Mouse (Mus musculus) macrophage (primary cell): ENCODE data around the gene Pdia3. TPM values are rescaled to one million over a fixed set of nuclear protein-coding genes. Genes with fewer than 3 reads are reported as not detected.
A peak's percentile ranks its signal among the peaks of the same experiment; 100 is the strongest.

Experiments
- H3K27ac ChIP-seq: fragments of 350-480 bp; formaldehyde crosslinking; 2 replicates; pipeline ENCODE4 v1.9.0; 2021
- H3K36me3 ChIP-seq: fragments of 350-480 bp; formaldehyde crosslinking; 2 replicates; pipeline ENCODE4 v1.9.0; 2021; ENCODE audit errors: inconsistent target
- H3K4me3 ChIP-seq: fragments of 350-480 bp; formaldehyde crosslinking; 2 replicates; pipeline ENCODE4 v1.9.0; 2021; ENCODE audit errors: inconsistent target
- H3K79me2 ChIP-seq: fragments of 350-480 bp; formaldehyde crosslinking; 2 replicates; pipeline ENCODE4 v1.9.0; 2021; ENCODE audit errors: inconsistent target
- WGBS: methylation state at CpG from one replicate; pipeline ENCODE4 v1.1.7; 2026; ENCODE audit warnings: inconsistent platforms; ENCODE audit not compliant: missing documents; 5-methylcytosine and 5-hydroxymethylcytosine counted together
- polyA plus RNA-seq: library from polyadenylated mRNA; stranded (reverse); fragments of 250-400 nt; gene quantifications from 3 replicates; pipeline ENCODE4 v1.2.4, GENCODE M21; 2018; ENCODE audit warnings: inconsistent platforms

Gene Pdia3
- polyA plus RNA-seq, 1 experiment from 2014 or later = 654 TPM

GRCm38 (mm10) chr2:121418476-121418875, 4.9 kb downstream of the Pdia3 start:
- peaks cover 96% of the 10 kb centered on the region for H3K79me2 ChIP-seq
- 91% methylated on average over 3 of the region's 3 CpGs for WGBS
- no peak overlapping the region for H3K4me3 ChIP-seq
- H3K27ac ChIP-seq = no peak overlapping the region
- peaks cover 31% of the 10 kb centered on the region for H3K36me3 ChIP-seq

DNA sequence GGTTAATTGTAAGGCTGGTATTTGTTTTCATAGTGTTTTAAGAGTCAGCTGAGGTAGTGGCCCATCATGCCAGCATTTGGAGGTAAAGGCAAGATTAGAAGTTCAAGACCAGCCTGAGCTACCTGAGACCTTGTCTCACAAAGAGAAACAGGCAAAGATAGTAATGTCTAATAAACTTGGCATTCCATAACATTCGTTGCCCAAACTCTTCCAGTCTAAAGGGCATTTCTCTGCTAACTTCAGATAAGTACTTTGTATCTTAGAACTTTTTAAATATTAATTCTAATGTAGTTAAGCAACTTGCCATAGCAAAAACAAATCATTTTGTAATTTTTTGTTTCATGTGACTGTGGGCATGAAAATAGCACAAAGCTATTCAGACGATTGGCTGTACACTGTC, 9.6 kb downstream of the Pdia3 start:
- Histone ChIP-seq H3K36me3 (peaks cover 47% of the 10 kb centered on the region), H3K27ac (no peak overlapping the region), H3K79me2 (peaks cover 100% of the 10 kb centered on the region), H3K4me3 (no peak overlapping the region)
- WGBS = 88% methylated on average over 2 of the region's 2 CpGs

DNA sequence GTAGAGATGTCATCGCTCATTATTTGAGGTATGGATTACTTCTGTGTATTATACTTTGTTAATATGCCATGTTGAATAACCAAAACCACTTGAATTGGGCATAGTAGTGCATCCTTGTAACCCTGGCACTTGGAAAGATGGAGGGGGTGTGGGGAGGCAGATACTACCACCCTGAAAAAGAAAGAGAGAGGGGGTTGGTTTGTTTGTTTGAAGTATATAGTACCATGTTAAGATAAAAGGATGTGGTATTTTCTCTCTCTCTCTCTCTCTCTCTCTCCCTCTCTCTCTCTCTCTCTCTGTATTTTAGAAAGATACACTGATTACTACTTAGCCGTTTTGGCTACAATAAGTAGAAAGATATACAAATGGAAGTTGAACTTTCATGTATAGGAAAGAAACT, 12.3 kb downstream of the Pdia3 start:
- WGBS = 100% methylated on average over 1 of the region's 2 CpGs
- Histone ChIP-seq H3K79me2 (peaks cover 97% of the 10 kb centered on the region), H3K36me3 (peaks cover 67% of the 10 kb centered on the region)

GRCm38 (mm10) chr2:121434854-121435253, 21.3 kb downstream of the Pdia3 start:
- H3K79me2 ChIP-seq = peaks cover 8% of the 10 kb centered on the region; the same call in 1 of the 2 replicates
- peaks cover 59% of the 10 kb centered on the region for H3K36me3 ChIP-seq
- H3K27ac ChIP-seq = no peak overlapping the region
- WGBS = 100% methylated on average over 1 of the region's 1 CpGs
- H3K4me3 ChIP-seq = no peak overlapping the region

More for the DNA sequence above, 12.3 kb downstream of the Pdia3 start:
- Histone ChIP-seq H3K27ac (no peak overlapping the region), H3K4me3 (no peak overlapping the region)

- 91% methylated on average over 4 of the region's 4 CpGs for WGBS
- no peaks in the 10 kb centered on the region for H3K79me2 ChIP-seq
- no peak overlapping the region for H3K4me3 ChIP-seq
- no peak overlapping the region for H3K27ac ChIP-seq
- peaks cover 12% of the 10 kb centered on the region; the same call in 1 of the 2 replicates for H3K36me3 ChIP-seq
These were observed 26.2 kb downstream of the Pdia3 start for GRCm38 (mm10) chr2:121439746-121440145.

DNA sequence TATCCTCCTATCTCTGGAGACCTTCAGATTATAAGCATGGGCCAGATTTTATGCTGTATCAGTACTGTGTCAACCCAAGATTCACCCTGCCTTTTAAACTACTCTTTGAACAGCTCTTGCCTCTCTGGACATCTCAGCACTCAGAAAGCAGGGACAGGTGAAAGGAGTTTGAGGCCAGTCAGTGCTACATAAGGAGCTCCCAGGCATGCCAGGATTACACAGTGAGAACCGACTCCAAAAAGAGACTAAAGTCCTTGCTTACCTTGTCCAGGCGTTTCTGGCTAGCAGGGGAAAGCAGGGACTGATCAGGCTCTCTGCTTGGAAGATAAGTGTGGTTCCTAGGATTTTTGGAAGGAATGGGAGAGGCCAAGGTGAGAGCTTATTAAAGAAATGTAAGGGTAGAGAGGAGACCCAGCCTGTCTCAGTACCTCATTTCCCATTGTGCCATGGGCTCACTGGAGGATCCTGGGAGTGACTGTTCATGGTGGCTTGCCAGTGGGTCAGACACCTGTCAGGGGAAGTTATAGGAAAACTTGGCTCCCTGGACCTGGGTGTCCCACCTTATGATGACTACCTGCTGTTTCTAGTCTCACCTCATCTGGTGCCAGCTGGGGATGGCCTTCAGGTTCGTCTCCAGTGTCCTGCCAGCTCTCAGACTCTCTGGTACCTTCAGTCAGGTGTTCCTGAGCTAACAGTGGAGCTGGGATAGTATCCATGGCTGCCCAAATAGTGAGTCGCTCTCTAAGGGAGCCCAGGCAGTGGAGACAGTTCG, 27.4 kb downstream of the Pdia3 start:
- Histone ChIP-seq H3K79me2 (no peaks in the 10 kb centered on the region), H3K27ac (no peak overlapping the region), H3K4me3 (no peak overlapping the region), H3K36me3 (peaks cover 2% of the 10 kb centered on the region; the same call in 1 of the 2 replicates)
- 80% methylated on average over 5 of the region's 5 CpGs for WGBS

- Histone ChIP-seq H3K79me2 (no peaks in the 10 kb centered on the region), H3K27ac (no peak overlapping the region), H3K36me3 (no peaks in the 10 kb centered on the region), H3K4me3 (peak overlapping the region; percentile 35)
- 37% methylated on average over 11 of the region's 11 CpGs for WGBS
These were observed 28.2 kb downstream of the Pdia3 start for GRCm38 (mm10) chr2:121441800-121442199.

GRCm38 (mm10) chr2:121442259-121443067, 28.9 kb downstream of the Pdia3 start:
- H3K36me3 ChIP-seq = no peaks in the 10 kb centered on the region
- H3K79me2 ChIP-seq = no peaks in the 10 kb centered on the region
- no peak overlapping the region for H3K27ac ChIP-seq
- 4% methylated on average over 30 of the region's 30 CpGs for WGBS
- peak overlapping the region; percentile 35 for H3K4me3 ChIP-seq

- Histone ChIP-seq H3K36me3 (no peaks in the 10 kb centered on the region), H3K27ac (no peak overlapping the region), H3K79me2 (no peaks in the 10 kb centered on the region), H3K4me3 (peak overlapping the region; percentile 35)
- WGBS = 20% methylated on average over 6 of the region's 8 CpGs
These were observed 29.4 kb downstream of the Pdia3 start for GRCm38 (mm10) chr2:121443068-121443349.

DNA sequence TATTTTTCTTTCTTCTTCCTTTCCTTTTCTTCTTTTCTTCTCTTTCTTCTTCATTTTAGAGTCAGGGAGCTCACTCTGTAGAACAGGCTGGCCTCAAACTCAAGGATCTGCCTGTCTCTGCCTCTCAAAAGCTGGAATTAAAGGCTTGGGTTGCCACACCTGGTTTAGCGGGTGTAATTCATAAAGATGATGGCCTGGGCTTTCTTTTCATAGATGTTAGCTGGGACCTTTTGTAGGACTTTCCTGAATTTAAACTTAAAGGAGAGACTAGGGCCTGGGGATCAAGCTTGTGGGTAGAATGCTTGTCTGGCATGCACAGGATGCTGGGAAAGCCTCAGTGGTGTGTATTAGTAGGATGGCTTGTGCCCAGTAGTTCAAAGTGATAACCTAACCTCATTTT, 30.6 kb downstream of the Pdia3 start, which contains the start of gene Ell3:
Gene Ell3 (minus strand): TSS at position 101 of the 400 bp plus-strand sequence.
- no peak within 1 kb of the TSS for H3K27ac ChIP-seq
- H3K79me2 ChIP-seq = no peaks in the 10 kb centered on the region
- no peaks in the 10 kb centered on the region for H3K36me3 ChIP-seq
- peak within 1 kb of the TSS; percentile 35; the same call in 1 of the 2 replicates for H3K4me3 ChIP-seq
- WGBS = 91% methylated on average over 1 of the region's 1 CpGs

- WGBS = 100% methylated on average over 2 of the region's 3 CpGs
- Histone ChIP-seq H3K27ac (no peak overlapping the region), H3K79me2 (peaks cover 4% of the 10 kb centered on the region), H3K4me3 (no peak overlapping the region), H3K36me3 (no peaks in the 10 kb centered on the region)
These were observed 31.5 kb downstream of the Pdia3 start for GRCm38 (mm10) chr2:121445117-121445516.

DNA sequence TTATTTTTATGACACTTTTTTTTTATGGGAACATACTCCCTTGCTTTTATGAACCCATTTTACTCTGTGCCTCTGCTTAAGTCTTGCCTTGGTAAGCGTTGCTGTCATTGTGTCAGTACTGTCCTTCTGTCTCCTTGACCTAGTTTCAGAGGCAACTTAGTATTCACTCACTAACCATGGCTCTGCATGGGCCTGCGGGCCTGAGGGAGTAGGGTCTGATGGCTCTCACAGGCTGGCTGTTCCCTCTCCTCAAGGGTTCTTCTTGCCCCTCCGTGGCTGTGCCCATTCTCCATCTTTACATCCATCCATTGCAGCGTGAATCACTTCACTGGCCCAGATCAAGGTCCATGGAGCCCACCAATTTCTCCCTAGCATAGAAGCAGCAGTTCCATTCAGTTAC, 32.9 kb downstream of the Pdia3 start:
- H3K79me2 ChIP-seq = peaks cover 18% of the 10 kb centered on the region
- WGBS = 83% methylated on average over 4 of the region's 4 CpGs
- H3K4me3 ChIP-seq = no peak overlapping the region

DNA sequence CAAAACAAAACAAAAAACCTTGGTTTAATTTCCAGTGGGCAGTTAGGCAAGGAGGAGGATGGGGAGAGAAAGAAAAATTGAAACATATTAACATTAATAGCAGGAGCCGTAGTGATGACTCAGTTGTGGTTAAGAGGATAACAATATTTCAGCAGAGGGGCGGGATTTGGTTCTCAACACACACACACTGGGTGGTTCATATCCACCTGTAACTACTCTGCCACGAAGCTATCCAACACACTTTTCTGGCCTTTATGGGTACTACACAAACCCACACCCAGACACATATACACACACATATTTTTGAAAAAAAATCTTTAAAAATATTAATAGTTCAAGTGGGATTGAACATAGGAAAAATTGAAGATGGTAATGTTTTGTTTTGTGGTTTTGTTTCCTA, 33.4 kb downstream of the Pdia3 start:
- H3K4me3 ChIP-seq = no peak overlapping the region
- no peaks in the 10 kb centered on the region for H3K36me3 ChIP-seq
- H3K79me2 ChIP-seq = peaks cover 20% of the 10 kb centered on the region
- no peak overlapping the region for H3K27ac ChIP-seq
- WGBS = 34% methylated on average over 3 of the region's 3 CpGs

More for the DNA sequence above, 32.9 kb downstream of the Pdia3 start:
- no peaks in the 10 kb centered on the region for H3K36me3 ChIP-seq
- no peak overlapping the region for H3K27ac ChIP-seq

GRCm38 (mm10) chr2:121448136-121448535, 34.6 kb downstream of the Pdia3 start:
- Histone ChIP-seq H3K79me2 (peaks cover 31% of the 10 kb centered on the region), H3K27ac (peak overlapping the region; percentile 86), H3K4me3 (peak overlapping the region; percentile 46), H3K36me3 (peaks cover 5% of the 10 kb centered on the region; the same call in 1 of the 2 replicates)
- 9% methylated on average over 7 of the region's 9 CpGs for WGBS
